Mouse (Mus musculus) hindbrain, embryonic 11.5 days (tissue): Measurements from ENCODE around the gene Tbk1. TPM values are rescaled to one million over a fixed set of nuclear protein-coding genes. Genes with fewer than 3 reads are reported as not detected.

Experiments
- ATAC-seq: fragments of 200-750 bp; cut with Nextera tagmentation; 2 replicates; pipeline ENCODE4 v1.8.0; 2017; ENCODE audit warnings: mild to moderate bottlenecking, moderate TSS enrichment, moderate library complexity; ENCODE audit not compliant: low FRiP score
- DNase-seq: peaks from one replicate; pipeline ENCODE4 v3.0.0-alpha.2; 2015; ENCODE audit warnings: low spot score
- H3K27ac ChIP-seq: fragments of 300-500 bp; sonication (generic); 2 replicates; pipeline ENCODE4 v1.5.1; 2014; ENCODE audit warnings: mild to moderate bottlenecking, low read depth, low read length
- H3K27me3 ChIP-seq: fragments of 300-500 bp; sonication (generic); 2 replicates; pipeline ENCODE4 v1.6.1; 2014; ENCODE audit warnings: mild to moderate bottlenecking, low read length, moderate library complexity, mixed read lengths; ENCODE audit not compliant: control insufficient read depth, insufficient read depth
- H3K36me3 ChIP-seq: fragments of 300-500 bp; sonication (generic); 2 replicates; pipeline ENCODE4 v1.6.1; 2014; ENCODE audit warnings: mild to moderate bottlenecking, low read length, moderate library complexity, mixed read lengths; ENCODE audit not compliant: control insufficient read depth, insufficient read depth
- H3K4me1 ChIP-seq: fragments of 300-500 bp; sonication (generic); replicated peaks from 2 replicates; pipeline ENCODE4 v1.6.1; 2014; ENCODE audit warnings: low read length, mixed read lengths; ENCODE audit not compliant: control insufficient read depth, insufficient read depth
- H3K4me2 ChIP-seq: fragments of 300-500 bp; sonication (generic); replicated peaks from 2 replicates; pipeline ENCODE4 v1.6.1; 2014; ENCODE audit warnings: mild to moderate bottlenecking, low read depth, low read length
- H3K4me3 ChIP-seq: fragments of 300-500 bp; sonication (generic); 2 replicates; pipeline ENCODE4 v1.5.1; 2014; ENCODE audit warnings: low read depth, low read length
- H3K9ac ChIP-seq: fragments of 300-500 bp; sonication (generic); 2 replicates; pipeline ENCODE4 v1.6.1; 2014; ENCODE audit warnings: low read depth, low read length
- H3K9me3 ChIP-seq: fragments of 300-500 bp; sonication (generic); 2 replicates; pipeline ENCODE4 v1.6.1; 2016; ENCODE audit warnings: low read length; ENCODE audit not compliant: control insufficient read depth
- WGBS: fragments of 180-500 bp; shearing (Covaris S2); extraction: QIAGEN DNeasy Blood & Tissue Kit; methylation state at CpG from one replicate; pipeline ENCODE4 v1.1.7; 2014; 5-methylcytosine and 5-hydroxymethylcytosine counted together
- polyA plus RNA-seq: library from polyadenylated mRNA; unstranded; fragments of >200 nt; fragmentation: Nextera tagmentation; extraction: Ambion mirVana; gene quantifications from 2 replicates; pipeline ENCODE4 v1.2.1, GENCODE M21; 2014

Gene Tbk1
- polyA plus RNA-seq, 1 experiment from 2014 or later = 36.4 TPM

DNA sequence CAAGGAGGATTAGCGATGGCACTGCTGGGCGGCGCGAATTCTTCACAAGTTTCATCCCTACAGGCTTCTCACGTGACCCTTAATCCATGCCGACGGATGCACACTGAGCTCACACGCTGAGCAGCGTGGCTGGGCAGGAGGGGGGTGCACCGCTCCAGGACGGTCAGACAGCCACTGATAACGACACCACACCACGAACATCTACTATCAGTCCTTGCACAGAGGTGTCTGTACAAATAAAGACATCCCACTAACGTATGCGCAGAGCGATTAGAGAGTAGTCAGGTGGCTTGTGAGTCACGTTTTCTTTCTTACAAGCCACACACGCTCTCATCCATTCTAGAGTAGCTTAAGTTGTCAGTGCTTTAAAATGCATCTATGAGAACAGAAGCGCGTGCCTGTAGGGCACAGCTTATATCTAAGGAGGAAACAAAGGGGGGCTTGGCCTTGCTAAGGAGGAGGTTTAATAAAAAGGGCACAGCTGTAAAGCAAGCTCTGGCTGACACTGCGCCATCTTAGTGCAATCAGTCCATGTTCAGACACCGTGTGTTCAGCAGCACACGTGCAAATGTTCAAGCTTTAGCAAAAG, 17.5 kb downstream of the Tbk1 start:
- WGBS = 14% methylated on average over 23 of the region's 23 CpGs
- ATAC-seq = peak; percentile 78
- peak overlapping the region; percentile 30 for H3K27ac ChIP-seq

DNA sequence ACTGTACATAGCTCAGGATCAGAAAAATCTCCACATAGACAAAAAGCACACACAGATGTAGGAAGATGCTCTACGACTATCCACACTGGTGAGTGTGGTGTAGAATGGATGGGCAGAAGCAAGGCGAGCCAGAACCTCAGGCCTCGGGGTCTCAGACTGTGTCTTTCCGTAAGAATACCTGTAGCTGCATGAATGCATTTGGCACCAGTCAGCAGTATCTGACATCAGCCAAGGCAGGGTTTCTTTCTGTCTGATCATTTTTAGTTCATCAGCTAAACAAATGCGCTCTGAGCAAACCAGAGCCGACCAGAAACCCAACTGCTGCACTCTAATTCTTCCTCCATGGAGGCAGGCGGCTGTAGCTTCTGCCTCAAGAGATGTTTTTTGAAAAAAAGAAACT, 18.1 kb downstream of the Tbk1 start:
- peaks cover 8% of the 10 kb centered on the region; the same call in 1 of the 2 replicates for H3K36me3 ChIP-seq

More for the DNA sequence above, 17.5 kb downstream of the Tbk1 start:
- Histone ChIP-seq H3K4me1 (0 out of 2 replicates have a peak, but pooled peaks cover 2% of the 10 kb centered on the region), H3K4me2 (0 out of 2 replicates have a peak overlapping the region, but pooled peaks have one; percentile 11), H3K9me3 (no peaks in the 10 kb centered on the region), H3K36me3 (peaks cover 8% of the 10 kb centered on the region; the same call in 1 of the 2 replicates), H3K9ac (no peak overlapping the region), H3K4me3 (peak overlapping the region; percentile 12; the same call in 1 of the 2 replicates), H3K27me3 (no peaks in the 10 kb centered on the region)
- DNase-seq = peak; percentile 25

DNA sequence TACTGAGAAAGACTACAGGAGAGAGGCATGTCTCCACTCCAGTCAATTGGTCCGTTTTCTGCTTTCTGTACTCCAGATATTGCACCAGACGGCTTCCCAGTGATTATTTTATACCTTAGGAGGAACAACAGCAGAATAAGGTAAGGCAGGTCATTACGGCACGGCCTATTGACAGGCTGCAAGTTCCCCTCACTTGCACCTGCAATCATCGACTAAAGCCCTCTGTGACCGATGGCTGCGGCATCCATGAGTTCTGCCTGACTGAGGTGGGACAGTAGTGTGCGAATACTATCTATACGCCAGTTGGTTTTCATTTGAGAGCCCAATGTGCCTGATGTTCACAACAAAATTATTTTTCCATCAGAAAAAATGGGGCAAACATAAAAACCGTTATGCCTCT, 18.6 kb downstream of the Tbk1 start:
- Histone ChIP-seq H3K4me1 (0 out of 2 replicates have a peak, but pooled peaks cover 2% of the 10 kb centered on the region), H3K27me3 (no peaks in the 10 kb centered on the region), H3K4me3 (no peak overlapping the region), H3K9ac (no peak overlapping the region), H3K27ac (no peak overlapping the region), H3K4me2 (no peak overlapping the region), H3K36me3 (peaks cover 8% of the 10 kb centered on the region; the same call in 1 of the 2 replicates), H3K9me3 (no peaks in the 10 kb centered on the region)
- WGBS = 96% methylated on average over 10 of the region's 10 CpGs
- ATAC-seq = no peak
- DNase-seq = no peak

More for the DNA sequence above, 18.1 kb downstream of the Tbk1 start:
- no peaks in the 10 kb centered on the region for H3K27me3 ChIP-seq
- no peak overlapping the region for H3K4me2 ChIP-seq
- no peaks in the 10 kb centered on the region for H3K9me3 ChIP-seq
- H3K4me1 ChIP-seq = 0 out of 2 replicates have a peak, but pooled peaks cover 2% of the 10 kb centered on the region
- DNase-seq (no peak), ATAC-seq (no peak)
- H3K9ac ChIP-seq = no peak overlapping the region
- WGBS = 73% methylated on average over 7 of the region's 7 CpGs
- no peak overlapping the region for H3K4me3 ChIP-seq
- peak overlapping the region; percentile 30; the same call in 1 of the 2 replicates for H3K27ac ChIP-seq

DNA sequence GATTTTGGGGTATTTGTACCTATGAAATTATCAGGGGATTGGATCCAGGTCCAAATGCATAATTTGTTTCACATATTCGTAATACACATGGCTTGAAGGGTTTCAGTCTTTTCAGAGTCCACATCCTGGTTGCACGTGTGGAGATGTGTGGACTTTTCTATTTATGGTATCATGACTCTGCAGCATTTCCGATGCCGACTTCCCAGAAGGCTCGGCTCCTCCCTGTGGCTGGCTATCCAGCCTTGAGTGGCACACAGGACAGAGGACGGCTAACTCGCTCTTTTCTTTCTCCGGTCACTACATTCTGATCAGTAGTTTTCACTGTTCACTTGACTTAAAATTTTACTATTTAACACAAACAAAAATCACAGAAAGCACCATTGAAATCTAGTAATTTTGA, 22.1 kb downstream of the Tbk1 start:
- 0 out of 2 replicates have a peak, but pooled peaks cover 2% of the 10 kb centered on the region for H3K4me1 ChIP-seq
- ATAC-seq (no peak), DNase-seq (no peak)
- H3K4me2 ChIP-seq = no peak overlapping the region
- no peaks in the 10 kb centered on the region for H3K27me3 ChIP-seq
- H3K27ac ChIP-seq = no peak overlapping the region
- 96% methylated on average over 8 of the region's 8 CpGs for WGBS
- no peak overlapping the region for H3K9ac ChIP-seq
- H3K9me3 ChIP-seq = no peaks in the 10 kb centered on the region
- H3K4me3 ChIP-seq = no peak overlapping the region
- H3K36me3 ChIP-seq = peaks cover 2% of the 10 kb centered on the region; the same call in 1 of the 2 replicates

DNA sequence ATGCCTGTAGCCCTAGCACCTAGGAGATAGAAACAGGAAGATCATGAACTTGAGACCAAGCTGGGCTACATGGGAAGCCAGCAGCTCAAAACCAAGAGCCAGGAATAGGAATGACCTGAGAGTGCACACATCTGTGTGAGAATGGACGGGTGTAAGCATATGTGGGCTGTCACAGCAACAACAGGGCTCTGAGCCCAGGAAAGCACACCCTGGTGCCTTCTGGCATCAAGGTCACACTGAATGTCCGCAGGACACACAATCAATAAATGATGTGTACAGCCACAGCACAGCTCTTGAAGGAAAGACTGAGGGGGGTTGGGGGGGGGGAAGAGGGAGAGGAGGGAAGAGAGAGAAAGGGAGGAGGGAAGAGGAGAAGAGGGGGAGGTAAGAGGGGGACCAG, 28.4 kb downstream of the Tbk1 start:
- Histone ChIP-seq H3K9me3 (no peaks in the 10 kb centered on the region), H3K4me3 (no peak overlapping the region), H3K4me1 (no peaks in the 10 kb centered on the region), H3K27me3 (no peaks in the 10 kb centered on the region), H3K9ac (no peak overlapping the region), H3K27ac (no peak overlapping the region), H3K4me2 (no peak overlapping the region), H3K36me3 (peaks cover 3% of the 10 kb centered on the region)
- WGBS = 78% methylated on average over 2 of the region's 2 CpGs
- ATAC-seq = no peak
- no peak for DNase-seq

DNA sequence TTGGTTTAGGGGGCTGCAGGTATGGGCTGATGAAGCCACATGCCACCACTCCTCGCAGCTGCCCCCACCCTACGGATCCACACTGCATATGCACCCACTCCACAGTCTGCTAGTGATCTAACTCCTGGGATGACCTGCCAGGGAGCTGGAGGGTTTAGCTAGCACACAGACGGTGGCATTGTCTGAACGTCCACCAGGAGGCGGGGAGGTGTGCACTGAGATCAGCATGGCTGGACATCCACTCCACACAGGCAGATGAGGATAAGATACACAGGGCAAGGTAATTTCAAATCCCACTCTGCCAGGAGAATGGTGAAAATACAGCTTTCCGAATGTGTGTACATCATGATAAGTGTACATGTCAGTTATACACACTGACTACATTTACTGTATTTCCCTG, 30.3 kb downstream of the Tbk1 start:
- Histone ChIP-seq H3K4me3 (no peak overlapping the region), H3K9ac (no peak overlapping the region), H3K36me3 (peaks cover 8% of the 10 kb centered on the region), H3K4me2 (no peak overlapping the region), H3K4me1 (no peaks in the 10 kb centered on the region), H3K27ac (no peak overlapping the region), H3K9me3 (no peaks in the 10 kb centered on the region), H3K27me3 (no peaks in the 10 kb centered on the region)
- WGBS = 81% methylated on average over 6 of the region's 6 CpGs
- ATAC-seq = no peak
- DNase-seq = no peak

DNA sequence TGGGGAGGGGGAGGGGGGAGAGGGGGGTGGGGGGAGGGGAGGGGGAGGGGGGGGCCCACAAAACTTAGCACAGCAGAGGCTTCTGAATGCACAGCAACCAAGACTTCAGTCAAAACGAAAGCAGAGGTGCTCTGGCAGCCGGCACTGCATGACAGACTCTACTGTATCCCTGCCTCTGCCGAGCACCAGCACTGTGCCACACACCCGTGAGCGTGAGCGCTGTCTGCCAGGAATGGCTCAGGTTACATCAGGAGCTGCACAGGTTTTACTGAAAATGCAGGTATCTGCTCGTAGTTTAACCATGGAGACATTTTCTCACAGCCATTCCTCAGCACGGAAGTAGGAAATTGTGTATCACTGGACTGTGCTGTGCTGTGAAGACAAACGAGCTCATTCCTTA, 36.3 kb downstream of the Tbk1 start:
- no peaks in the 10 kb centered on the region for H3K4me1 ChIP-seq
- H3K9ac ChIP-seq = no peak overlapping the region
- 91% methylated on average over 9 of the region's 9 CpGs for WGBS
- H3K4me2 ChIP-seq = no peak overlapping the region
- DNase-seq (no peak), ATAC-seq (no peak)
- H3K27ac ChIP-seq = no peak overlapping the region
- no peak overlapping the region for H3K4me3 ChIP-seq
- H3K27me3 ChIP-seq = no peaks in the 10 kb centered on the region
- H3K36me3 ChIP-seq = 0 out of 2 replicates have a peak, but pooled peaks cover 4% of the 10 kb centered on the region
- no peaks in the 10 kb centered on the region for H3K9me3 ChIP-seq

DNA sequence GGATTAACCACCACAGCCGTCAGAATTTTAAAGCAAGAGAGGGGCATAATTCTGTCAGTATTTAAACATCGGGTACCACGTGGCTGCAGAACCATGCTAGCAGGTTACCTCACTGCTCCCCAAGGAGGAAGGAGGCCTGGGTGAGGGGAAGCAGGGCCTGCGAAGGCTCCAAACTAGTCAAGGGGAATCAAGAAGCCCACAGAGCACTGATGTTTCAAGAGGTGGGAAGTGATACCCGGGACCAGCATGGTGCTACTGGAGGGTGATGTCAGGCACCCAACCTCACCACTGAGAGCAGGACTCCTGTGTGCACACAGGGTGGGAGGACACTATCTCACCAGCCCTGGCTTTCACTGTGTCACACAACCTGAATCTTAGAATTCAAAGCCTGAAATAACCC, 36.9 kb downstream of the Tbk1 start:
- ATAC-seq = no peak
- WGBS = 85% methylated on average over 5 of the region's 5 CpGs

DNA sequence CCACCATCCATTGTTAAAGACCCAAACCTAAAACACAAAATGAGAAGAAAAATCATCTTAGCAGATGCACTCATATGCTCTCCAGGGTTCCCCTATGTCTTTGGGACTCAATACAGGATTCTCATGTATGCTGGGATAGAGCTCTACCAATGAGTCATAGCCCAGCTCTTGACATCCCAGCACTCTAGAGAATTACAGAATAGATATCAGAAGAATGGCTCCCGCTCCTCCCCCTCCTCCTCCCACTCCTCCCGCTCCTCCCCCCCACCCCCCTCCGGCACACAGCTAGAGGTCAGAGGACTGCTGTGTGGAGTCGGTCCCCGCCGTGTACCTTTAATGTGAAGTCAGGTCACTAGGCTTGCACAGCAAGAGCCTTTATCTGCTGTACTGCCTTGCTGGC, 39.4 kb downstream of the Tbk1 start:
- Histone ChIP-seq H3K4me3 (no peak overlapping the region), H3K4me2 (no peak overlapping the region), H3K4me1 (no peaks in the 10 kb centered on the region), H3K27ac (no peak overlapping the region), H3K9ac (no peak overlapping the region), H3K9me3 (no peaks in the 10 kb centered on the region), H3K36me3 (0 out of 2 replicates have a peak, but pooled peaks cover 4% of the 10 kb centered on the region), H3K27me3 (no peaks in the 10 kb centered on the region)
- DNase-seq (no peak), ATAC-seq (no peak)
- 66% methylated on average over 5 of the region's 6 CpGs for WGBS

More for the DNA sequence above, 36.9 kb downstream of the Tbk1 start:
- no peak overlapping the region for H3K9ac ChIP-seq
- H3K4me1 ChIP-seq = no peaks in the 10 kb centered on the region
- H3K27me3 ChIP-seq = no peaks in the 10 kb centered on the region
- no peaks in the 10 kb centered on the region for H3K9me3 ChIP-seq
- H3K4me2 ChIP-seq = no peak overlapping the region
- H3K27ac ChIP-seq = no peak overlapping the region
- no peak overlapping the region for H3K4me3 ChIP-seq
- DNase-seq = no peak
- 0 out of 2 replicates have a peak, but pooled peaks cover 4% of the 10 kb centered on the region for H3K36me3 ChIP-seq
